Mouse (Mus musculus): ENCODE data around the gene Cracr2b. TPM values are rescaled to one million over a fixed set of nuclear protein-coding genes. Genes with fewer than 3 reads are reported as not detected.
A peak's percentile ranks its signal among the peaks of the same experiment; 100 is the strongest.

Cracr2b gene
- polyA plus RNA-seq, 1 experiment from 2014 or later, result 15.1 TPM

- peak within 1 kb of the TSS; percentile 82 for H3K27ac ChIP-seq (ENCODE audit: low read depth)
- under 1% methylated on average over 63 of the region's 63 CpGs for WGBS
- DNase-seq (peak; percentile 95), ATAC-seq (ENCODE audit: insufficient read depth) (peak; percentile 91)
- H3K9ac ChIP-seq, result peak within 1 kb of the TSS; percentile 95
- no peak; the same call in 1 of the 2 replicates for TF ChIP-seq CTCF (IDR thresholded peaks at IDR 0.05; ENCODE audit: low read depth)
- H3K9me3 ChIP-seq (ENCODE audit: low read depth, low read length), result no peaks in the 10 kb centered on the region
- H3K4me1 ChIP-seq (ENCODE audit: insufficient read depth), result peaks cover 22% of the 10 kb centered on the region
- peak within 1 kb of the TSS; percentile 89 for H3K4me3 ChIP-seq (ENCODE audit: low read depth, low read length)
- peak within 1 kb of the TSS; percentile 90 for H3K4me2 ChIP-seq
- H3K27me3 ChIP-seq (ENCODE audit: insufficient read depth, low read length), result no peaks in the 10 kb centered on the region
- H3K36me3 ChIP-seq (ENCODE audit: insufficient read depth), result peaks cover 43% of the 10 kb centered on the region
Observed at GRCm38 (mm10) chr7:141447110-141447991, 13.5 kb upstream of the Cracr2b start, which contains the start of gene Rplp2. Gene Rplp2, plus strand, starts transcription at chr7:141447370.

DNA sequence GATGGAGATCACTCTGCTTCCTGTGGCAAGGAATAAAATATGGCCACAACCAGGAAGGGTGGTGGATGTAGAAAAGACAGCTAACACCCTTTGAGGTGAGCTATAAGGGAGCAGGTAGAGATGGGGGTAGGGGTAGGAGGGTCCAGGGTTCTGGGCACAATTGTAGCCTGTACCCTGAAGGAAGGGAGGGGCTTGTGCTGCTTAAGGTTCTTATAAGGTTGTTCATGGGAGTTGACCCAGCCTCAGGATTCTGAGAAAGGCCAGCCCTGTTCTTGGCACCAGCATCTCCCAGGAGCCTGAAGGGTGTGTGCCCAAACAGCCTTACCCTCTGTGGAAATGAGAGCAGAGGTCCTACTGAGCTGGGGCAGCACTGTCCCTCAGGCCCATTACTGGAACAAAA, 9.0 kb upstream of the Cracr2b start:
- no peak overlapping the region for H3K4me2 ChIP-seq
- no peak overlapping the region for H3K4me3 ChIP-seq (ENCODE audit: low read depth, low read length)
- H3K9ac ChIP-seq, result no peak overlapping the region
- ATAC-seq (ENCODE audit: insufficient read depth), result no peak
- H3K9me3 ChIP-seq (ENCODE audit: low read depth, low read length), result no peaks in the 10 kb centered on the region
- H3K36me3 ChIP-seq (ENCODE audit: insufficient read depth), result peaks cover 43% of the 10 kb centered on the region
- no peak overlapping the region for H3K27ac ChIP-seq (ENCODE audit: low read depth)
- peaks cover 2% of the 10 kb centered on the region; the same call in 1 of the 2 replicates for H3K27me3 ChIP-seq (ENCODE audit: insufficient read depth, low read length)
- H3K4me1 ChIP-seq (ENCODE audit: insufficient read depth), result peaks cover 16% of the 10 kb centered on the region
- DNase-seq, result no peak
- TF ChIP-seq CTCF (IDR thresholded peaks at IDR 0.05; ENCODE audit: low read depth), result no peak

DNA sequence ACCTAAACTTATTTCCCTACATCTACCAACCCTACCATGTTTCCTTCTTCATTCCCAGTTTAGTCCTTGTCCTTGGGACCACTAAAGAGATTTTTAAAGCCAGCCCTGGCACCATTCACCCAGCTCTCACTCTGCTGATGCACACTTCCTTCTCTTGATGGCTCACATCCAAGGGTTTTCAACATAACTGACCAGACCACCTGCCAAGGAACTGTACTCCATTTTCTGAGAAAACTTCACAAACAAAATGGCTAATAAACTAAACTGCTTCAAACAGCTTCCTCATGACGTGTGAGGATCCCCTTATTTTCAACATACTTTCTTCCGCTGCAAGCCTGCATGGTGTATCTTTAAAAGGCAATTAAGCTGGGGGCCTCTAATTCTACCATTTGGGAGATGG, 7.3 kb upstream of the Cracr2b start:
- Histone ChIP-seq H3K27ac (ENCODE audit: low read depth) (no peak overlapping the region), H3K4me2 (no peak overlapping the region), H3K4me1 (ENCODE audit: insufficient read depth) (peaks cover 10% of the 10 kb centered on the region), H3K27me3 (ENCODE audit: insufficient read depth, low read length) (peaks cover 2% of the 10 kb centered on the region; the same call in 1 of the 2 replicates), H3K9me3 (ENCODE audit: low read depth, low read length) (no peaks in the 10 kb centered on the region), H3K9ac (no peak overlapping the region), H3K36me3 (ENCODE audit: insufficient read depth) (peaks cover 40% of the 10 kb centered on the region), H3K4me3 (ENCODE audit: low read depth, low read length) (no peak overlapping the region)
- no peak for TF ChIP-seq CTCF (IDR thresholded peaks at IDR 0.05; ENCODE audit: low read depth)
- no peak for DNase-seq
- WGBS, result 72% methylated on average over 2 of the region's 2 CpGs
- no peak for ATAC-seq (ENCODE audit: insufficient read depth)

GRCm38 (mm10) chr7:141454967-141455551, 5.8 kb upstream of the Cracr2b start, which contains the start of gene Pnpla2:
Gene Pnpla2, plus strand, starts transcription at chr7:141455198.
- under 1% methylated on average over 45 of the region's 45 CpGs for WGBS
- ATAC-seq (ENCODE audit: insufficient read depth) (peak; percentile 82), DNase-seq (peak; percentile 93)
- Histone ChIP-seq H3K9ac (peak within 1 kb of the TSS; percentile 64), H3K4me1 (ENCODE audit: insufficient read depth) (peaks cover 8% of the 10 kb centered on the region; the same call in 1 of the 2 replicates), H3K4me3 (ENCODE audit: low read depth, low read length) (peak within 1 kb of the TSS; percentile 60), H3K9me3 (ENCODE audit: low read depth, low read length) (no peaks in the 10 kb centered on the region), H3K36me3 (ENCODE audit: insufficient read depth) (peaks cover 34% of the 10 kb centered on the region), H3K4me2 (peak within 1 kb of the TSS; percentile 98), H3K27me3 (ENCODE audit: insufficient read depth, low read length) (peaks cover 2% of the 10 kb centered on the region; the same call in 1 of the 2 replicates), H3K27ac (ENCODE audit: low read depth) (peak within 1 kb of the TSS; percentile 59)
- TF ChIP-seq CTCF (IDR thresholded peaks at IDR 0.05; ENCODE audit: low read depth), result peak; percentile 34

- peak overlapping the region; percentile 60 for H3K4me3 ChIP-seq (ENCODE audit: low read depth, low read length)
- peaks cover 8% of the 10 kb centered on the region for H3K27me3 ChIP-seq (ENCODE audit: insufficient read depth, low read length)
- H3K4me1 ChIP-seq (ENCODE audit: insufficient read depth), result peaks cover 8% of the 10 kb centered on the region; the same call in 1 of the 2 replicates
- TF ChIP-seq CTCF (IDR thresholded peaks at IDR 0.05; ENCODE audit: low read depth), result no peak
- no peaks in the 10 kb centered on the region for H3K9me3 ChIP-seq (ENCODE audit: low read depth, low read length)
- DNase-seq (peak; percentile 75), ATAC-seq (ENCODE audit: insufficient read depth) (peak; percentile 12; the same call in 1 of the 2 replicates)
- 2% methylated on average over 23 of the region's 23 CpGs for WGBS
- H3K9ac ChIP-seq, result peak overlapping the region; percentile 64
- H3K4me2 ChIP-seq, result peak overlapping the region; percentile 98
- H3K27ac ChIP-seq (ENCODE audit: low read depth), result peak overlapping the region; percentile 59
- peaks cover 27% of the 10 kb centered on the region for H3K36me3 ChIP-seq (ENCODE audit: insufficient read depth)
Observed at GRCm38 (mm10) chr7:141455610-141456314, 5.1 kb upstream of the Cracr2b start.

- TF ChIP-seq CTCF (IDR thresholded peaks at IDR 0.05; ENCODE audit: low read depth), result no peak
- H3K4me3 ChIP-seq (ENCODE audit: low read depth, low read length), result no peak overlapping the region
- H3K27me3 ChIP-seq (ENCODE audit: insufficient read depth, low read length), result peaks cover 17% of the 10 kb centered on the region
- peaks cover 17% of the 10 kb centered on the region; the same call in 1 of the 2 replicates for H3K36me3 ChIP-seq (ENCODE audit: insufficient read depth)
- no peaks in the 10 kb centered on the region for H3K9me3 ChIP-seq (ENCODE audit: low read depth, low read length)
- 83% methylated on average over 6 of the region's 6 CpGs for WGBS
- H3K4me1 ChIP-seq (ENCODE audit: insufficient read depth), result peaks cover 8% of the 10 kb centered on the region; the same call in 1 of the 2 replicates
- H3K27ac ChIP-seq (ENCODE audit: low read depth), result no peak overlapping the region
- DNase-seq (no peak), ATAC-seq (ENCODE audit: insufficient read depth) (no peak)
- H3K9ac ChIP-seq, result no peak overlapping the region
- peak overlapping the region; percentile 98; the same call in 1 of the 2 replicates for H3K4me2 ChIP-seq
Observed at GRCm38 (mm10) chr7:141456739-141457138, 4.2 kb upstream of the Cracr2b start.

Data from lung, embryonic 14.5 days (tissue).